Mouse (Mus musculus): ENCODE data around the gene Kif4.

Kif4 gene

GRCm38 (mm10) chrX:100625546-100625801 is at the start of gene Kif4:
TSS of gene Kif4 (plus strand) at chrX:100625737.
- DNase-seq (ENCODE audit: low spot score in 2 of 2): no peak

DNA sequence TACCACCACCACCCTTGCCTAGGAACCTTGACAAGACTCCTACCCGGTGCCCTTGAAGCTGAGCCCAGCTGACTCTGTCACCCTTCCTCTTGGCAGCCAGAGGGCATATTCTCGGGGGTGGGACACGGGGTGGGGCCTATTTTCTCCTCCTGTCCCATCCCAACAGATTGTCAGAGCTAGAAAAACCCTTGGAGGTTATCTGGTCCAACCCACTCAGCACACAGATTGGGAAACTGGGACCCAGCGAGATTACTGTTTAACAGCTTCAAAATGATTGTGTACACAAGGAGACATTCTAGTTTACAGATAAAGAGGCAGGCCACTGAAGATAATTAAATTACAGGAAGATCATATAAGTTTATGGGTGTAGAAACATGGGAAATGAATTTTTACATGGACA is 30.7 kb upstream of the Kif4 start, which contains the start of gene P2ry4:
Gene P2ry4, minus strand, starts transcription at position 79 of the 400 bp plus-strand sequence.
- DNase-seq (ENCODE audit: low spot score in 2 of 2): no peak

DNA sequence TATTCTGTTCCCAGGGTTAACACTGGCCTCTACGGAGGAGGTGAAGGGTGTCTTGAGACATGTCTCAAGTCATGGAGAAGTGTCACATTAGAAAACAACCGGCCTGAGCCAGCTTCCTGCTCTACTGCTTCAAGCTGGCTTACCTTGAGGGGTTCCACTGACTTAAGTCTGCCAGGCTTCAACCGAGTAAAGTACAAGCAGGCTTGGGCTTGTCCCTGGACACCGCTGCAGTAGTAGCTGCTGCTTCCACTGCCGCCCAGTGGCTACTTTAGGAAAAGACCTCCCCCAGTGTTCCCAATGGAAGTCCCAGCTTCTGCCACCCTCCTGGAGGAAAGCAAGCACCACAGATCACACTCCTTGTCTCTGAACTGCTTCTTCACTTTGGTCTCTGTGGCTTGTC is 28.1 kb upstream of the Kif4 start:
- DNase-seq (ENCODE audit: low spot score in 2 of 2): peak; percentile 23 to 27

GRCm38 (mm10) chrX:100599755-100600154 is 25.8 kb upstream of the Kif4 start:
- DNase-seq (ENCODE audit: low spot score in 2 of 2): peak; percentile 18 to 56

DNA sequence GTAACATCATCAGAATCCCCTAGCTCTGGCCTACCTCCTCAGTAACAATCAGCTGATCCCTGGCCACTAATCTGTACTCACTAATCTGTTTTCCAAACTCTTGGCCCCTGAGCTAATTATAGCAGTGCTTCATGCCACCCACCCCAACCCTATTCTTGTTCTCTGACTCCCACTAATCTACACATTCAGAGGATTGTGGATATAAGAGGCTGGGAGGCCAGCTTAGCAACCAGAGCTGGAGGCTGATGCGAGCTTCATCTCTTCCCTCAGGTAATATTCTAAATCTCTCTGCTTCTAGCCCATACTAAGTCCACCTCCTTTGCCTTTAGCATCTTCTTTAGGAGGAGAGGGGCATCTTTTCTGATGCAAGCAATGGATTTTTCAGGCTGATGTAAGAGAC is 20.2 kb upstream of the Kif4 start, which contains the start of gene Arr3:
Gene Arr3, plus strand, starts transcription at position 184 of the 400 bp plus-strand sequence.
- DNase-seq (ENCODE audit: low spot score in 2 of 2): peak in 1 of 2 experiments; percentile 1

DNA sequence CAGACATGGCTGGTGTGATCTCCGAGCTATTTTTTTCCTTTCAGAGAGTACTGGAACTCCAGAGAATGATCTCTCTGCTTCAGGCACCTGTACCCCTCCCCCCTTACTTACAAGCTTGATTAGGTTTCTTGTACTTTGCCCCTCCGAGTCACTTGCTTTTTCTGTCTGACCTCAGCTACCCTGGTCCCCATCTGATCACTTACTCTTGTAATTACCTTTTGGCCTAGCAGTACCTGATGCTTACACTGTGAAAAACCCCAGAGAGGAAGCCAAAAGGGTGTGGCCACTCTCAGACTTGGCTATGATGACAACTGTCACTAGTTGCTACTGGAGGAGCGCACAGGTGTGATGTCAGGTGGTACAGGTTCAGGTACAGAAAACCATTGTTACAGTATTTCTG is 7.0 kb upstream of the Kif4 start:
- DNase-seq (ENCODE audit: low spot score in 2 of 2): no peak

DNA sequence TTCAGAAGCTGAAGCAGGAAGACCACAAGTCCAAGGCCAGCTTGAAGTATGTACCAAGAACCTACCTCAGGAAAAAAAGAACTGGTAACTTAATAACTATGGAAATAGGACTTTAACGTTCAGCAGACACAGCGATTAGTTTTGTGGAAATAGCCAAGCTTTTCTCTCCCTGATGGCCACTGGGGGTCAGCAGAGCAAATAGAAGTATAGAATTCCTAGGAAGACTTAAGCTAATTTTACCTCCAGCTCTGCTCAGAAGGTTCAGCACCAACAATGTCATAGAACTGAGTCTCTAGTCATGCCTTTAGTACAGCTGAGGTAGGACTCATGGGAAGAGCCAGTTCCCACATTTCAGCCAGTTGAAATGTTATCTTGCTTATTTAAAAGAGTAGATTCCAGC is 4.2 kb upstream of the Kif4 start:
- no peak for DNase-seq (ENCODE audit: low spot score in 2 of 2)

DNA sequence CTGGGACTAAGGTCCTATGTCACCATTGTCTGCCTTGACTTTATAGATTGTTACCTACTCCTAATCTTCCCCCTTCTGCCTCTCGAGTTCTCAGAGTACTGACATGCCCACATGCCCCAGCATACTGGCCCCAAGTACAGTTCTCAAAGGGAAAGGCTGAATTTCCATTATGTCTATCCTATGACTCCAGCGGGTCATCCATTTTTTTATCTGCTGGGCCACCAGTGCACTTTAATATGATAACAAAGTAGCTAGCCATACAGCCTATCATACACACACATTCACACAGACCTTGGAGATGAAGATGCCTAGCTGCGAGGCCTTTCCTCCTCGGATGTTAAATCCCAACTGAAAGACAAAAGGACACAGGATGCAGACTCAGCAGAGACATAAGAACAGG is 1.3 kb upstream of the Kif4 start:
- no peak for DNase-seq (ENCODE audit: low spot score in 2 of 2)

- no peak for DNase-seq (ENCODE audit: low spot score in 2 of 2)
Observed at GRCm38 (mm10) chrX:100625146-100625545, 391 bp upstream of the Kif4 start.

GRCm38 (mm10) chrX:100625802-100626793 is 561 bp downstream of the Kif4 start, which contains the start of gene Pdzd11:
TSS of gene Pdzd11 (minus strand) at chrX:100626568.
- DNase-seq (ENCODE audit: low spot score in 2 of 2): peak; percentile 86 to 92

DNA sequence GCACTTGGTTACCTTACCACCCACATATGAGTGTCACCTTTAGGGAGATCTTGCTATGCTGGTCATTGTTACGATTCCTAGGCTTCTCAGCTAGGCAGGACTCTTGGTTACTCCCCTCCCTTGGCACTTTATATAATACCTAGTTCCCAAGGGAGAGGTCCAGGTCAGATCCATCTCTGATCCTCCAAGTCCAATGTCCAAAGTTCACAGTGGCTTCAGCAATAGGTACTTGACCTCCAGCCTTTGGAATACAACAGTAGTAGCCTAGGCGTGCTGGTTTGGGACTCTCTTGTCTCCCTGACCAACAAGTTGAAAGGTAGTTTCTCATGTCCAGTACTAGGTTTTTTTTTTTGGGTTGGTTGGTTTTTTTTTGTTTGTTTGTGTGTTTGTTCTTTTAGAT is 3.5 kb downstream of the Kif4 start:
- no peak for DNase-seq (ENCODE audit: low spot score in 2 of 2)

- DNase-seq (ENCODE audit: low spot score in 2 of 2): no peak
Observed at GRCm38 (mm10) chrX:100638477-100638876, 12.9 kb downstream of the Kif4 start.

DNA sequence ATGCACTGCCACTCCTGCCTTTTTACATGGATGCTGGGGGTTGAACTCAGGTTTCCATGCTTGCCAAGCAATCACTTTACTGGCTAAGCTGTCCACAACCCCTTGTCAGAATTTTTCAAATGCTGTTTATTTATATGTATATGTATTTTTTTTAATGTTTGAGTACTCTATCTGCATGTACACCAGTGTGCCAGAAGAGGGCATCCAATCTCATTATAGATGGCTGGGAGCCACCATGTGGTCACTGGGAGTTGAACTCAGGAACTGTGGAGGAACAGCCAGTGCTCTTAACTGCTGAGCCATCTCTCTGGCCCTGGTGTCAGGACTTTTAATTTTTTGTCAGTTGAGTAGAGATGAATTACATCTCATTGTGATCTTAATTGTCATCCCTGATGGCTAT is 27.3 kb downstream of the Kif4 start:
- no peak for DNase-seq (ENCODE audit: low spot score in 2 of 2)

- DNase-seq (ENCODE audit: low spot score in 2 of 2): no peak
Observed at GRCm38 (mm10) chrX:100664825-100665224, 39.3 kb downstream of the Kif4 start.

- no peak for DNase-seq (ENCODE audit: low spot score in 2 of 2)
Observed at GRCm38 (mm10) chrX:100678204-100678603, 52.7 kb downstream of the Kif4 start.

DNA sequence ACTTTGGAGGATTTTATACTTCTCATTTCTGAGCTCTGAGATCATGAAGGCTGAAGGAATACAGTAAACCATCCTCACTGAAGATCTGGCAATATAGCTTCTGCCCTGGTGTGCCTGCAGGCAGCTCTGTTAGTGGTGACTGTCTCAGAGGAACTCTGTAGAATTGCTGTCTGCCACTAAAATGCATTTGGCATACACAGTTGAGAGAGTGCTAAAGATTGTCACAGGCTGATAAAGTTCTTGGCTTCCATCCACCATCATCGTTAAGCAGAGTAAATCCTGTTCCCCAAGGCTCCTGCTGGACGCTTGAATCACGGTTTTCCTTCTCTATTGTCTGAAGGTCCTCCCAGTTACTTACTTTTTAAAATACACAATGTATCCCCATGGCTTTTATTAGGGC is 61.0 kb downstream of the Kif4 start:
- DNase-seq (ENCODE audit: low spot score in 2 of 2): no peak

- DNase-seq (ENCODE audit: low spot score in 2 of 2): no peak
Observed at GRCm38 (mm10) chrX:100687360-100688032, 62.0 kb downstream of the Kif4 start.

DNA sequence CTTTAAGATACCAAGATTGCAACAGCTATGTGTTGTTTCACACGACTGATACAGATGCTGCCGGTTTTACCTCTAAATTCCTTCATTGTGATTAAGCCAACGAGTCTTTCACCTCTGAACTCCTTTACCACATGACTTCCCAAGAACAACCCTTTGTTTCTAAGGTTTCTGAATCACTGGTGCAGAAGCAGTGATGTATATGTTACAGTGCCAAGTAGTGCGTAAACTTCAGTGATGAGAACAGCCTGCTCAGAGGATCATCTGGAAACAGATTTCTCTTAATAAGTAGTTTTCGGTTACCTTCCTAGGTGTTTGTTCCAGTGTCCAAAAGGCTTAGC is 62.5 kb downstream of the Kif4 start:
- no peak for DNase-seq (ENCODE audit: low spot score in 2 of 2)

DNA sequence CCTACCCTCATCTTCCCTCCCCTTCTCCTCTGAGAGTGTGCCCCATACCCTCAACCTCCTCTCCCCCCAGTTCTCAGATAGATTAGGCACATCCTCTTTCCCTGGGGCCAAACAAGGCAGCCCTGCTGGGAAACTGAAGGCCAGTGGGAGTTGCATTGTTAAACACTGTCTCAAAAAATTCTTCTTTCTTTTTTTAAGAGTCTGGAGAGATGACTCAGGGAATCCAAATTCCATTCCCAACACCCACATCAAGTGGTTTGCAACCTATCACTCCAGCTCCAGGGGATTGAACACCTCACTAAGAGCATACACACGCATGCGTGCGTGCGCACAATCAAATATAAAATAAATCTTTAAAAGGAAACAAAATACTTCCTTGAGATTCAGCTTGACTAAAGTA is 71.2 kb downstream of the Kif4 start:
- DNase-seq (ENCODE audit: low spot score in 2 of 2): no peak

- DNase-seq (ENCODE audit: low spot score in 2 of 2): no peak
Observed at GRCm38 (mm10) chrX:100708032-100708431, 82.5 kb downstream of the Kif4 start.

- DNase-seq (ENCODE audit: low spot score in 2 of 2): no peak
Observed at GRCm38 (mm10) chrX:100716173-100716572, 90.6 kb downstream of the Kif4 start.

DNA sequence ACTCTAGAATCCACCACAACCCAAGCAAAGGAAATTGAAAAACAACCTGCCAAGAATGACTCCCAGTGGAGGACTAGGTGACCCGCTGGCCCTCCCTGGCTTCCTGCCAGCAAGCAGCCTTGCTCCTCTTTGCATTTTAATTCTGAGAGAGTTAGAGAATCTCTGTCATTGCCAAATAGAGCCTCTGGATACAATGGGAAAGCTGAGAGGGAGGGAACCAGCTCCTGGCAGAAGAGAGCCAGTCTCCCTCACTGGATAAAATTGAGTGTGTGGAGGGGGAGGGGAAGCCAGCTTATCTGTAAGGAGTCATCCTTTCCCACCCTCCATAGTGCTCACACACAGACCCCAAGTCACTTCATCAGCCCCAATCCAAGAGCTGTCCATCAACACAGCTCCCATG is 103.4 kb downstream of the Kif4 start:
- DNase-seq (ENCODE audit: low spot score in 2 of 2): no peak

- DNase-seq (ENCODE audit: low spot score in 2 of 2): no peak
Observed at GRCm38 (mm10) chrX:100729665-100730188, 104.2 kb downstream of the Kif4 start, which contains the start of gene Gdpd2. TSS of gene Gdpd2 (plus strand) at chrX:100729873.

All from right cerebral cortex, postnatal 36 days (tissue).